Mouse (Mus musculus) liver, postnatal 0 days (tissue): Measurements from ENCODE around the gene Fasn. TPM values are rescaled to one million over a fixed set of nuclear protein-coding genes. Genes with fewer than 3 reads are reported as not detected.
"Not testable (repeated sequence)": the region's sequence is repeated elsewhere in the genome, so short reads cannot be mapped to it uniquely, and the experiment has no call there.

Source experiments
- ATAC-seq: fragments of 200-750 bp; cut with Nextera tagmentation; 2 replicates; pipeline ENCODE4 v1.8.0; 2017; ENCODE audit warnings: mild to moderate bottlenecking, moderate library complexity
- DNase-seq: peaks from one replicate; pipeline ENCODE4 v3.0.0-alpha.2; 2016
- H3K27ac ChIP-seq: fragments of 300-500 bp; sonication (generic); 2 replicates; pipeline ENCODE4 v1.5.1; 2014; ENCODE audit warnings: antibody characterized with exemption, moderate library complexity, mild to moderate bottlenecking, low read depth
- H3K27me3 ChIP-seq: fragments of 300-500 bp; sonication (generic); 2 replicates; pipeline ENCODE4 v1.6.1; 2014; ENCODE audit warnings: low read length, control low read depth, mixed read lengths; ENCODE audit not compliant: insufficient read depth
- H3K36me3 ChIP-seq: fragments of 300-500 bp; sonication (generic); replicated peaks from 2 replicates; pipeline ENCODE4 v1.6.1; 2014; ENCODE audit warnings: mild to moderate bottlenecking, control low read depth, low read length, moderate library complexity, mixed read lengths; ENCODE audit not compliant: insufficient read depth
- H3K4me1 ChIP-seq: fragments of 300-500 bp; sonication (generic); 2 replicates; pipeline ENCODE4 v1.6.1; 2014; ENCODE audit warnings: antibody characterized with exemption, mild to moderate bottlenecking, control low read depth; ENCODE audit not compliant: insufficient read depth
- H3K4me2 ChIP-seq: fragments of 300-500 bp; sonication (generic); 2 replicates; pipeline ENCODE4 v1.6.1; 2014; ENCODE audit warnings: low read depth, mild to moderate bottlenecking, low read length, moderate library complexity, mixed read lengths
- H3K4me3 ChIP-seq: fragments of 300-500 bp; sonication (generic); 2 replicates; pipeline ENCODE4 v1.5.1; 2014; ENCODE audit warnings: low read depth, low read length
- H3K9ac ChIP-seq: fragments of 300-500 bp; sonication (generic); replicated peaks from 2 replicates; pipeline ENCODE4 v1.6.1; 2014; ENCODE audit warnings: mild to moderate bottlenecking, moderate library complexity
- H3K9me3 ChIP-seq: fragments of 300-500 bp; sonication (generic); 2 replicates; pipeline ENCODE4 v1.6.1; 2016; ENCODE audit warnings: mild to moderate bottlenecking, control low read depth, low read length, mixed read lengths
- CTCF ChIP-seq: sonication (generic); IDR thresholded peaks from 2 replicates; pipeline ENCODE4 v1.5.1; 2016; ENCODE audit warnings: antibody characterized with exemption, low read depth
- EP300 ChIP-seq: IDR thresholded peaks from 2 replicates; pipeline ENCODE4 v1.6.1; 2016; ENCODE audit warnings: antibody characterized with exemption, low read depth, mild to moderate bottlenecking
- WGBS: fragments of 180-500 bp; shearing (Covaris S2); extraction: QIAGEN DNeasy Blood & Tissue Kit; methylation state at CpG from one replicate; pipeline ENCODE4 v1.1.7; 2014; ENCODE audit not compliant: insufficient replicate concordance; 5-methylcytosine and 5-hydroxymethylcytosine counted together
- polyA plus RNA-seq: library from polyadenylated mRNA; unstranded; fragments of >200 nt; fragmentation: Nextera tagmentation; extraction: Ambion mirVana; gene quantifications from 2 replicates; pipeline ENCODE4 v1.2.1, GENCODE M21; 2015

Gene Fasn
- polyA plus RNA-seq, 1 experiment from 2014 or later = 3.9 TPM

DNA sequence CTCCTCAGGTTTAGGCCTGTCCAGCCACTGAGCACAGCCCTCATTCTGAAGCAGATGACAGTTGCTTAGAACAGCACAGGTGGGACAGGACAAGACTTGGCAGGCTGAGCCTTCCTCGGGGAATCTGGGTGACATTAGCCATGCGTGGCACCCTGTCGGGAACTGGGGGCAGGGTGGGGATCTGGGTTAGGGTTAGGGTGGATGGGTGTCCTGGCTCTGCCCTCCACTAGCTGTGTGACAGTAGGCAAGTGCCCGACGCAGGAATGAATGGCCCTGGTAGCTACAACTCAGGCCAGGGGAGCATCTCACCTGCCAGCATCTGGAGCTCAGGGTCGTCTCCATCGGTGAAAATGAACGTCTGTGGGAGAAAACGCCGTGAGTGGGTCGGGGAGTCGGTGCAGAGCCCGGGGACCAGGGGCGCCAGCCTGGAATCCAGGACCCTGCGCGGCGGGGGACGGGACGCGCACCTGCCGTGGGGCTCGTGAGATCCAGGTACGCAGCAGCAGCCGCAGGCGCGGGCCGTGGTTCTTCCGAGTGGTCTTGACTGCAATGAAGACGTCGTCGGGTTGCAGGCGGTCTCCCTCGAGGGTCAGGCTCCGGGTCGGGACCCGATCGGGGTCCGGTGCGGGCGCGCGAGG is 40.8 kb downstream of the Fasn start:
- 3% methylated on average over 41 of the region's 42 CpGs for WGBS
- peaks cover 19% of the 10 kb centered on the region for H3K4me1 ChIP-seq
- peak overlapping the region; percentile 100 for H3K4me2 ChIP-seq
- no peaks in the 10 kb centered on the region for H3K9me3 ChIP-seq
- no peak for DNase-seq
- H3K9ac ChIP-seq = peak overlapping the region; percentile 88
- H3K4me3 ChIP-seq = peak overlapping the region; percentile 90
- H3K27me3 ChIP-seq = no peaks in the 10 kb centered on the region
- no peak for TF ChIP-seq EP300
- no peak for TF ChIP-seq CTCF
- ATAC-seq = peak; percentile 4; the same call in 1 of the 2 replicates
- peaks cover 17% of the 10 kb centered on the region for H3K36me3 ChIP-seq
- H3K27ac ChIP-seq = peak overlapping the region; percentile 77

DNA sequence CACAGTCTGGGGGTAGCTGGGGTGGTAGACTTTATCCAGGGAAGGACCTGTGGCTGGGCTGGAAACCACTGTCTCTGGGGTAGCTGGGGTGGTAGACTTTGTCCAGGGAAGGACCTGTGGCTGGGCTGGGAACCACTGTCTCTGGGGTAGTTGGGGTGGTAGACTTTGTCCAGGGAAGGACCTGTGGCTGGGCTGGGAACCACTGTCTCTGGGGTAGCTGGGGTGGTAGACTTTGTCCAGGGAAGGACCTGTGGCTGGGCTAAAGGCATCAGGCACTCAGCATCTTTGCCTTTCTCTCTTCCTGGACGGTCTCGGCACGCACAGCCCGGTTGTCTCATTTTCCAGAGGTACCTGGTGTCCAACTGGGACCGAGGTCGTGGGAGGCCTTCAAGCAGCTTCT is 43.0 kb downstream of the Fasn start:
- DNase-seq, H3K27ac ChIP-seq, H3K9me3 ChIP-seq, ATAC-seq, H3K36me3 ChIP-seq, H3K4me3 ChIP-seq, H3K9ac ChIP-seq, H3K27me3 ChIP-seq, H3K4me2 ChIP-seq: not testable (repeated sequence)
- WGBS = 88% methylated on average over 6 of the region's 6 CpGs
- H3K4me1 ChIP-seq = peaks cover 19% of the 10 kb centered on the region

DNA sequence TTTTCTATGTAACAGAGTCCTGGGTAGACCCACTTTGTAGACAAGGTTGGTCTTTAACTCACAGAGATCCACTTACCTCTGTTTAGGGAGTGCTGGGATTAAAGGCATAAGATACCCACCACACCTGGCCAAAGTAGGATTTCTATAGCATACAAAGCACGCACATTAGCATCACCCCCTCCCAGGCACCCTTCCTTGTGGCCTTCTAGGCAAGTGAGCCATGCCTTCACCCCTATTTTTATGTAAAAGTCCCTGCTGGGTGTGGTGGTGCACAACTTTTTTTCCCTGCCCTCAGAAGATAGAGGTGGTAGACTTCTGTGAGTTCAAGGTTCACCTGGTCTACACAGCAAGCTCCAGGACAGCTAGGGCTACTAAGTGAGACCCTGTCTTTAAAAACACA is 44.5 kb downstream of the Fasn start:
- TF ChIP-seq CTCF (no peak), EP300 (no peak)
- H3K36me3 ChIP-seq = no peaks in the 10 kb centered on the region
- H3K4me3 ChIP-seq = no peak overlapping the region
- H3K9me3 ChIP-seq = no peaks in the 10 kb centered on the region
- H3K27ac ChIP-seq = no peak overlapping the region
- H3K4me2 ChIP-seq = no peak overlapping the region
- ATAC-seq (no peak), DNase-seq (no peak)
- H3K4me1 ChIP-seq = peaks cover 10% of the 10 kb centered on the region
- H3K27me3 ChIP-seq = no peaks in the 10 kb centered on the region
- 83% methylated on average over 1 of the region's 1 CpGs for WGBS
- no peak overlapping the region for H3K9ac ChIP-seq

DNA sequence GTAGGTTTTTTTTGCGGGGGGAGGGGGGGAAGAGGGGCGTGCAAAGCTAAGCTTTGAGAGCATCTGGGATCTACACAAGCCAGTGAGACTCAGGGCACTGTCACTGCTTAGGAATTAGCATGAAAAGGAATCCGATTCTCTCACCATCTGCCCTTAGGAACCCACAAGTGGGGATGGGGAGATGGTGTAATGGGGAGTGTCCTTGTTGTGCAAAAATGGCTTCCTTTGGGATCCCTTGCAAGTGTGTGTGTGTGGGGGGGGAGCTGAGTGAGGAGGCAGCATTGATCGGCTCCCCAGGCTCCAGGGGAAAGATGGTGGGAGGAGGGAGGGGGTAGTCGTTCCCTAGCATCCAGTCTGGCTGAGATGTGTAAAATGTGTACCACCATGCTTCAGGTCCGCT is 47.2 kb downstream of the Fasn start:
- no peak overlapping the region for H3K27ac ChIP-seq
- H3K4me1 ChIP-seq = no peaks in the 10 kb centered on the region
- WGBS = 40% methylated on average over 6 of the region's 6 CpGs
- DNase-seq (no peak), ATAC-seq (no peak)
- H3K36me3 ChIP-seq = no peaks in the 10 kb centered on the region
- H3K4me3 ChIP-seq = no peak overlapping the region
- no peak overlapping the region for H3K4me2 ChIP-seq
- no peak overlapping the region for H3K9ac ChIP-seq
- H3K27me3 ChIP-seq = no peaks in the 10 kb centered on the region
- TF ChIP-seq EP300 (no peak), CTCF (no peak)
- no peaks in the 10 kb centered on the region for H3K9me3 ChIP-seq

DNA sequence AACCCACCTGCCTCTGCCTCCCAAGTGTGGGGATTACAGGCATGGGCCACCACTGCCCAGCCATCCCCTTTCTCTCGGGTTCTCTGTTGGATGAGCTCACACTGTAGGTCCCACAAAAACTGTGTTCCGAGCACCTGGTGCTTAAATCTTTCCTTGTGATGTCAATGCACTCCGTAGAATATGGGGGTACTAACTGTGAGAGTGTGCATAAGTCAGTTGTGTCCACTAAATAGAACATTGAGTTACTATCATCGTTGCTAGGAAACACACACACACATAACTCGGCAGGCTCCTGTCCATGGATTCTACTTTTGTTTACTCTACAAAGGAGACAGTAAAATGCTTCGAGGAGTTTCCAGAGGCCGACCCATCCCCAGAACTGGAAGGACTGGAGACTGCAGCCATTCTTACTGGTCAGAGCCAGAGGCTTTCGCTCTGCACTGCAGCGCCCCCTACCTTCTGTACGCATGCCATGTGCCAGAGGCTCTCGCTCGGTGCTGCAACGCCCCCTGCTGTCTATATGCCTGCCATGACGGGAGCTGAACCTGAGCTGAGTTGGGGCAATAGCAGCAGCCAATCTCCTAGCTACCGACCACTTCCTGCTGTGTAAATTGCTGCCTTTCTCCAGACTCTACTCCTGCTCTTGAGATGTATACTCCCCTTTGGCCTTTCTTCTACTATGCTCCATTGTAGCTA is 48.4 kb downstream of the Fasn start:
- no peak overlapping the region for H3K4me3 ChIP-seq
- DNase-seq (peak; percentile 95), ATAC-seq (peak; percentile 92)
- H3K4me1 ChIP-seq = no peaks in the 10 kb centered on the region
- TF ChIP-seq EP300 = no peak
- TF ChIP-seq CTCF = peak; percentile 100
- H3K36me3 ChIP-seq = no peaks in the 10 kb centered on the region
- no peaks in the 10 kb centered on the region for H3K9me3 ChIP-seq
- 23% methylated on average over 15 of the region's 15 CpGs for WGBS
- no peak overlapping the region for H3K27ac ChIP-seq
- H3K9ac ChIP-seq = no peak overlapping the region
- no peaks in the 10 kb centered on the region for H3K27me3 ChIP-seq
- H3K4me2 ChIP-seq = no peak overlapping the region

DNA sequence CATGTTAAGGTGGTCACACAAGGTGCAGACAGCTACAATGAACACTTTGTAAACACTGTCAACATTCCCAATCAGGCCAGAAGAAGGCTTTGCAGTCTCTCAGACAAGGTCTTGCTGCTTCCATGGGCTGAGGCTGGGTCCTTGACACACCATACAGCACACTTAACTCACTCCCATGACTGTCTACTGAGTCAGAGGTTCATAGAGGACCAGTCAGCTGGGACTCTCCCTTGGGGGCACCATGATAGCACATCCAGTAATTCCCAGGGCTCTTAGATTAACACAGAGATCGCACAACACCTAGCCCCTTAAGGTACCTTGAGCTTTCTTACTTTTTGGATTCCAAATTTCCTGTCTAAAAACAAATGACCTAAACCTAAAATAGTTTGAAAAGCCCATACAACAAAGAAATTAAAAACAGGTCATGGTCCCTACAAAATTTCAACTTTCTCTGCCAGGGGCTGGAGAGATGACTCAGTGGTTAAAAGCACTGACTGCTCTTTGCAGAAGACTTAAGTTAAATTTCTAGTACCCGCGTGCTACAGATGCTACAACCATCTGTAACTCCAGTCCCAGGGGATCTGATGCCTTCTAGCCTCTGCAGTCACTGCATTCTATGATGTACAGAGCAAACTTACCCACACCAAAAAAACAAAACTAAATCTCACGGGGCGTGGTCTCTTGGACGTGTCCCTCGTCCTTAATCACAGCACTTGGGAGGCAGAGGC is 50.7 kb downstream of the Fasn start:
- ATAC-seq (no peak), DNase-seq (no peak)
- Histone ChIP-seq H3K9me3 (no peaks in the 10 kb centered on the region), H3K9ac (no peak overlapping the region), H3K27ac (no peak overlapping the region), H3K4me1 (no peaks in the 10 kb centered on the region), H3K4me3 (no peak overlapping the region), H3K27me3 (no peaks in the 10 kb centered on the region), H3K4me2 (no peak overlapping the region), H3K36me3 (no peaks in the 10 kb centered on the region)
- WGBS = 84% methylated on average over 7 of the region's 7 CpGs
- no peak for TF ChIP-seq EP300
- no peak for TF ChIP-seq CTCF
